Mouse (Mus musculus) layer of hippocampus, postnatal 10 days (tissue): ENCODE data around the gene Tpst2. TPM values are rescaled to one million over a fixed set of nuclear protein-coding genes. Genes with fewer than 3 reads are reported as not detected.
A peak's percentile ranks its signal among the peaks of the same experiment; 100 is the strongest.

ENCODE experiments used
- DNase-seq, 2 experiments: peaks; one replicate each; pipeline ENCODE4 v3.0.0; 2021; ENCODE audit warnings: low spot score in 2 of 2
- long read RNA-seq: library from polyadenylated mRNA; stranded (forward); transcript quantifications from one replicate; pipeline ENCODE4 v2.0.0, GENCODE M21; 2023
- total RNA-seq, 2 experiments: library from RNA; stranded (reverse); gene quantifications; 2 replicates each; pipeline ENCODE4 v1.2.3; 2021

Tpst2 gene
- 10 to 100 TPM; 34.0 to 38.9 TPM for total RNA-seq
- long read RNA-seq, transcript Tpst2-201 (7 exons, 1,835 nt), result major isoform, 41 of 58 reads
- long read RNA-seq, partial matches to known transcripts, result 11 of 58 reads
- long read RNA-seq, other reads (novel, unspliced or antisense), result 5 of 58 reads

DNA sequence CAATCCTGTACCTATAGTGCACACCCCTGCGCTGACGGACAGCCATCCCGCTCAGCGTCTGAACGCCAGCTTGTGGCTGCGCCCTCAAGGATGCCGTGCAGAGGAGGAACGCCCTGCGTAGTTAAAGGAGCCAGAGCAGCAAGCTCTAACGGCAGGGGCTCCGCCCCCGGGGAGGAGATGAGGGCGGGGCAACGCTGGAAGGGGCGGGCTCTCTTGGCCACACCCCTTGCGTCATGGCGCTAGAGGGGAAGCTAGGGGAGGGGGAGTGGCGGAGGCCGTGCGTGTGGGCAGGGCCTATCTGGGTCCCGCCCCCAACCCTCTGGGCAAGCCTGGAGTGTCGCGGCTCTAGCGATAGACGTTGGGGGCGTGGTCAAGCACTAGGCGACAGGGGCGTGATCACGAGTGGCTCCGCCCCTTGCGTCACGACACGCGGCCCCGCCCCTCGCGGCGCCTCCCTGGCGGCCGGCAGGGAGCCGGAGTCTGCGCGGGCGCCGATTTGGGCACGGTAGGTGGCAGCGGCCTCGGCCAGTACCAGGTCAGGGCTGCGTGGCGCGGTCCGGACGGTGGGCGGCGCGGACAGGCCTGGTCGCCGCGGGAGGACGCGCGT is at the start of gene Tpst2:
TSS of gene Tpst2 (plus strand) at position 425 of the 607 bp plus-strand sequence.
- peak; percentile 100 for DNase-seq

DNA sequence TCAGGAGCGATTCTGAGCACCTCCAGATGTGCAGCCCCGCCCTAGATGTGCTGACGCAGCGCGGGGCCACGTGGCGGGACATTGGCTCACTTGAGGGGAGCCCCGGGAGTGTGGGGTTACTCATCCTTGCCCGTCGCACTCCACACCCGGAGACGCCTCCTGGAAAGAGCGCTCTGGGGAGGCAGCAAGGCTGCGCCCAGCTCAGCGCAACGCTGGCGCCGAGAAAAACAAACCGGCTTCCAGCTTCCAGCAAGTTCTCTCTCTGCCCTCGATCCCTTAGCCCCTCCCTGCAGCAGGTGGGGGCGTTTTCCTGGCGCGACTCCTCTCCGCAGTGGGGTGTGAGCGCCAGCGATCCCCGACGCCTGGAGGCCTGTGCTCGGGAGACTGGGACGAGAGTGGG is 49.1 kb upstream of the Tpst2 start:
- peak; percentile 52 to 67 for DNase-seq

DNA sequence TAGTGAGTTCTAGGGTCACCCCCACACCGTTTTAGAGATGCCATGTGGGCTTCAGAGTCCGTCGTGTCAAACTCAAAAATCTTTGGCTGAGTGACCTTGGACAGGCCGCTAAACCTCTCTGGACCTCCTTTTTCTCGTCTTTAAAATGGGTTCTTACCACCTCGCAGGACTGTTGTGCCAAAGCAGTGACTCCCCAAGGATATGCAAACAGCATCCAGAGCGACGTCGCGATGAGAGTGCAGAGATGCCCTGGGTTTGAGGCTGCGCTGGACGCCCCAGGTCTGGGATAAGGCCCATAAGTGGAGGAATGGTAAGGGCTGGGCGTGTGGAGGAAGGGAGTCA is 48.6 kb upstream of the Tpst2 start:
- DNase-seq, result no peak

DNA sequence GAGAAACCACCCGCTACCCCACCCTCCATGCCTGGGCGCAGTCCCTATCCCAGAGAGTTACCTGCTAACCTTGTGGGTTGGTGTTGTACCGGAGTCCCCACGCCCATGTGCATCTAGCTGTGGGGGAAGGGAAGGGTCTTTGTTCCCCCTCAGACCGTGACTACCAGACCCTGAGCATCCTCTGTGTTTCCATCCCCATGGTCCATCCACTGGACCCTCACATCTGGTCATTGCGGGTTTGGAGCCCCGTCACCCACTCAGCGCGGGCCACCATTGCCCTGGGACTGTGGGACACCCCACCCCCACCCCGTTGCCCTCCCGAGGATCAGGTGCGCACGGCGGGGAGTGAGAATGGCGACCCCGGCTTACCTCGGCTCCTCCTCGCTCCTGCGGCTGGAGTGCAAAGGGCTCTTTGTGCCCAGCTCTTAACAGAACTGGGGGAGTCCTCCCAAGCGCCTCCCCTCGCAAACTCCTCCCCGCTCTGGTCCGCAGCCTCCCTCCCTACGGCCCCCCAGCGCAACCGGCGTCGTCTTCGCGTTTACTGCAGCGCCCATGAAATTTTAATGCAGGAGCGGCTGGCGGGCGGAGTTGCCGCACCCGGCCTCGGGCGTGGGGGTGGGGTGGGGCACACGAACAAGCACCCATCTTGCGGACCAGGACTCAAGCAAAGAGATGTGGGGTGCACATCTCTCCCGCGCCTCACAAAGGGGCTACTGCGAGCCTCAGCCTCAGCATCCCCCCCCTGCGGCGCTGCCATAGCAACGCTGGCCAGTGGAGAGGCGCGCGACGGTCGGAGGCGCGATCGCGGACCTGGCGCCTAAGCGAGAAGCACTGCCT is 48.0 kb upstream of the Tpst2 start:
- DNase-seq, result peak; percentile 70 to 80

DNA sequence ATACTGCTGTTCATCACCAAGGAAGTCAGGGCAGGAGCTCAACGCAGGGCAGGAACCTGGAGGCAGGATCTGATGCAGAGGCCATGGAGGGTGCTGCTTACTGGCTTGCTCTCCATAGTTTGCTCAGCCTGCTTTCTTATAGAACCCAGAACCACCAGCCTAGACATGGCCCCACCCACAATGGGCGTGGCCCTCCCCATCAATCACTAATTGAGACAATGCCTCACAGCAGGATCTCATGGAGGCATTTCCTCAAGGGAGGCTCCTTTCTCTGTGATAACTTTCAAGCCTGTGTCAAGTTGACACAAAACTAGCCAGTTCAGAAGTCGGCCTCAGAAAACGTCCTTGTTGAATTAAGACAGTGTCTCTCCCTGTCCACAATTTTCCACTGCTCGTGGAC is 40.7 kb upstream of the Tpst2 start:
- DNase-seq, result no peak

DNA sequence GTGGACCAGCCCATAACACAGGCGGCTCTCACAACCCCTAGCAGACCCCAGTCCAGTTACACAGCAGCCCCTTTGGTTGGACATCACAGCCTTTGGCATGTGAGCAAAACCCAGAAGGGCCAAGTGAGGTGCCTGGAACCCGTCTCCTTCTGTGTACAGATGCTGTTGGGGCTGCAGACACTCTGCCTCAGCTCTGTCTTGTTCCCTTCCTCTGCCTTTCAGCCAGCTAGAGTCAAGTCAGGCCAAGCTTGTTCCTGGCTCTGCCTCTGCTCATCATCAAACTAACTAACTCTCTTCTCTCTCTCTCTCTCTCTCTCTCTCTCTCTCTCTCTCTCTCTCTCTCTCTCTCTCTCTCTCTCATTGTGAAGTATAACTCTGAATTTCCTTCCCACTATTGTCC is 39.9 kb upstream of the Tpst2 start:
- no peak for DNase-seq

DNA sequence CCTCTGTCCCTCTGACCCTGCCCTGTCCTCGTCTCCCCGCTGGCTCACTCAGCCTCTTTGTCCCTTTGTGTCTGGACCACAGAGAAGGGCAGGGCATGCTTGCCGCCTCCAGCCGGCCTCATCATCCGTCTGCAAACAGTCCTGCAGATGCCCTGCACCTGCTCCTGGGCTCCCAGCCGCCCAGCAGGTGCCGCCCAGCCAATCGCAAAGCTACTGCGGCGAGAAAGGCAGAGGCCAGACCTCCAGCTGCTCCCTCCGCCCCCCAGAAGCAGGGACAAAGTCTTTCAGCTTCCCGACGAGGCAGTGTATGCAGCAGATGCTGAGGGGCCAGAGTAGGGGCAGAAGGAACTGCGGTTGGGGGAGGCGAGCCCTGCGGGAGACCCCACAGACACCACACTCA is 39.1 kb upstream of the Tpst2 start:
- DNase-seq, result no peak

DNA sequence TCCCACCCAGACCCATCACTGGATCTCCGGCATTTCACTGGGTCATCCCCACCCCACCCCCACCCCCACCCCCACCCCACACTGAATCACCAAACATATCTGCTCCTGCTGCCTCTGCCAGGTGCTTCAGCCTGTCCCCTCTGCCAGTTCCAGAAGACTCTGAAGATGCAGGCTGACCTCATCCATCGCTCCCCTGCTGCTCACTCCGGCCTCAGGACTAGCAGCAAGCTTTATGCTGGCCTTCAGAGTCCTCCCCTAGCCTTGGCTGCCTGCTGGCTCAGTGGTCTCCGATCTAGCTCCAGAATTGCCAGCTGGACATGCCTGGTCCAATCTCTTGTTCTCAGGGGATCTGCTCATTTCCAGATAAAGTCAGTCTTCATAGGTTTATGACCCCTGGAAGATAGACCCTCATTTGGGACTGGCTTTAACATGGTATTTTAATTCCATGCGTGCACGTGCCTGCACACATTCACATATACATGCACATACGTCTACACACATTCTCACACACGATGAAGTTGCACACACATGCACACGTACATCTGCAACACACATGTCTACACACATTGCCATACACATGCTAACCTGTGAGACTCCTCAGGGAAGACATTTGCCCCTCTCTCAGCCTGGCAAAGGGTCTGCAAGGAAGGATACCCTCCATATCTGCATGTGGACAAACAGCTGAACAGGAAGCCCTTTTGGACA is 38.5 kb upstream of the Tpst2 start:
- no peak for DNase-seq

DNA sequence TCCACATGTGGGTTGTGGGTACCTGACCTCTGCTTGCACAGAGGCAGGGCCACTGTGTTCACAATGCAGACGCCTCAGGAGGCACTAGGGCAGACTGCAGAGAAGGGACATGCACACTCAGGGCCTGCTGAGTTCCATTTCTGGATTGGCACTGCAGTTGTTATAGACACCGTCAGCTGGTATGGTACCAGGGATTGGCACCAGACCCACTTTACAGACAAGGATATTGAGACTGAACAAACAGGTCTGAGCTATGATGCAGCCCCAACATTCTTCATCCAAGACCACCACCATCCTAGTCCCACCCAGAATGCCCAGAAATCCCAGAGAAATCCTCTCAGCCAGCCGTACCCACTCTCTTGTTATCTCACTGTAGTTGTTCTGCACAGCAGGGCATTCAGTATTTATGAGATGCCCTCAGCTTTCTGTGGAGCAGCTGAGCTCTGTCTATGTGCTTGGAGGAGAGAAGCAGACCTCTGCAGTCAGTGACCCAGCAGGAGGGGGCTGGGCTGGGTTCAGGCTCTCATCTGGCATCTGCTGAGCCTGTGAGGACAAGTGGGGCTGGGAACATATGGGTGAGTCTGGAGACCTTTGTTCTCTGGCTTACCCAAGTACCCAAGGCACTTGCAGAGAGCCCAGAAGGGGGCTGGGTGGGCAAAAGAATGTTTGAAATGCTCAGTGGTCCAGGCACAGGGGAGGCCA is 37.6 kb upstream of the Tpst2 start:
- no peak for DNase-seq

DNA sequence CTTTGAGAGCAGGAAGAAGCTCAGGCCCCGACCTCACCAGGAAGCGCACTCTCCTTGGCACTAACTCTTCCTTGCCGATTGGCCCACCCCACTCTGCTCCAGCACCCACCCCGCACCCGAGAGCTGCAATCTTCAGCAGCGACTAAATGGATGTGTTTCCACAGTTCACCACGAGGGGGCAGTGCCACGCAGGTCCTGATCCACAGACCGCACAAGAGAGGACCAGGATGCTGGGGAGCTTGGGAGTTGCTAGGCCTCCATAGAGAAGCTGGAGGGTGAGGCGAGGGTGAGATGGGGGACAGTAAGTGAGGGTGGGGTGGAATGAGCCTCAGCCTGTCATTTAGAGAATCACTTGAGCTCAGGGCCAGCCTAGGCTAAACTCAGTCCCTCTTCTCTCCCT is 35.7 kb upstream of the Tpst2 start:
- peak; percentile 94 to 96 for DNase-seq

DNA sequence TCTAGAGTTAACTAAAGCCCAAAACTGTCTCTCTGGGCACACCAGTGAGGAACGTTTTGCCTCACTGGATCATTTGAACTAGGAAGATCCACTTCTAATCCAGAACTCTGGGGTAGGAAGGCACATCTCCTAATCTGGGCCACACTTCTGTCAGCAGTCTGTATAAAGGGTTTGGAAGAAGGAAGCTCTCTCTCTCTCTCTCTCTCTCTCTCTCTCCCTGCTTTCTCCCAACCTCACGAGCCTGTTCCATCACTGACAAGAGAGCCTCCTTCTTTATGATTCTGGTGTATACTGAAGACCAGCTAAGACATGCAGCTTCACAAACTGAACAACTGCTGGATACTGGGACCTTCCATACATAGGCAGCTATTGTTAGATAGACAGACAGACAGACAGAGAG is 34.6 kb upstream of the Tpst2 start:
- DNase-seq, result no peak

DNA sequence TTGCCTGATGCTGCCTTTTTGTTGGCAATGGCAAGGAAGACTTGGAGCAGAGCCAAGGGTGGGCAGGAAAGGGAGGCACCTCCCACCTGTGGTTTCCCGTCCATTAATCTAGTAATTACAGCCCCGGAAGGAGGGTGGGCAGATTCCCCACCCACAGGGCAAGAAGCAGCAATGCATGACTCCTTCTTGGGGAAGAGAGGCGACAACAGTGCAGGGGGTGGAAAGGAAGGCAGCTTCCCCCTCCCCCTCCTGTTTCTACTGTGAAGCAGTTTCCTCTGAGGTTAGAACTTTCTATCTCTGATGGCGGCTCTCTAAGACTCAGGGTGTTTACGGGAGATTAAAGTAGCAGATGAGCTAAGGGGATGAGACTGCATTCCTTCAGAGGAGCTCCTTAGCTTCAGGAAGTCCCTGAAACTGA is 34.1 kb upstream of the Tpst2 start:
- DNase-seq, result no peak

DNA sequence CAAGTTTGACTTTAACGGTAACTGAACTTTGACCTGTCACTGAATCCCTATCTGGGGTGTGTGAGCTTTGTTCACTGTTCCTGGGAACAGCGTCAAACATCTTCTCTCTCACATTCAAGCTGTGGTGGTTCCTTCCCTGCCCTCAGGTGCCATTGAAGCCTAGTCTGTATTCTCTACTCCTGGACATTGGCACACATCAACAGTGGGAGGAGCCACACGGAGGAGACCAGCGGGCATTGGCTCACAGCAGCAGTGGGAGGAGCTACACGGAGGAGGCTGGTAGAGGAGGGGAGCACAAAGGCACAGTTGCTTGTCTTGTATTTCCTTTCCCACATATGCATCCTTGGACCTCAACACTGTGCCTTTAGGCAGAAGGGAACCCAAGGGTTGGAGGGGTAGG is 33.5 kb upstream of the Tpst2 start:
- DNase-seq, result no peak

DNA sequence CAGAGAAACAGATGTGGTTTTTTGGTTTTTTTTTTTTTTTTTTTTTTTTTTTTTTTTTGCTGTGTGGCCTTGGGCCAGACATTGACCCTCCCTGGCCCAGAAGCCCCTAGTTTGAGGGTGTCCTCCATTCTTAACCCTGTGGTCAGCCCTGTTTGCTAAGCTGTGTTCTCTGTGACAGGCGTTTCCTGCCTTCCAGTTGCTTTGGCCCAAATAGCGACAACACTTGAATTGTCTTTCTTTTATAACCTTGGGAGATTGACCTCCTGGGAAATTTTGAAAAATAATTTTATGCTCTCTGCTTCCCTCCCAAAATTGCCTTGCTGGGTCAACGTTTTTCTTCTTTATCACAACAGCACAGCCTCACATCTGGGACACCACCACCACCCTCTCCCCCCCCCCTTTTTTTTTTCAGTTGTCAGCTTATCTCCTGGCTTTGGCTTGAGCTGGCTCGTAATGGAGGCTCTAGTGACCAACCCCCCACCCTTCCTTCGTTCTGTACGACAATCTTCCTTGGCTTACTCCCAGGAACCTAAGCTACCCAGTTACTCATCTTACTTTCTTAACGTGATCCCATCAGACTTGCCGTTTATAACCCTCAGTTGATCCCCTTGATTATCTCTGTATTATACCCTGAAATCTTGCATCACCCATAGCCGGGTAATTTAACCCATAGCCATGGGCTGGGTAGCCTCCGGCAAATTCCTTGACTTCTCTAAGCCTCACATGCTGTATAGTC is 32.8 kb upstream of the Tpst2 start:
- DNase-seq, result no peak

DNA sequence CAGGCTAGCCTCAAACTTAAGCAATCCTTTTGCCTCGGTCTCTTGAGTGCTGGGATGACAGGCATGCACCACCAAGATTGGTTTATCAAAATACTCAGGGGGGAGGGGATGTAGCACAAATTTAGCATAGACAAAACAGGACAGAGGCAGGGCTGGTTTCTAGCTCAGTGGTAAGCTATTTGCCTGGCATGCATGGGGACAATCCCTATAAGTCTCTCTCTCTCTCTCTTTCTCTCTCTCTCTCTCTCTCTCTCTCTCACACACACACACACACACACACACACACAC is 32.3 kb upstream of the Tpst2 start:
- DNase-seq, result no peak

DNA sequence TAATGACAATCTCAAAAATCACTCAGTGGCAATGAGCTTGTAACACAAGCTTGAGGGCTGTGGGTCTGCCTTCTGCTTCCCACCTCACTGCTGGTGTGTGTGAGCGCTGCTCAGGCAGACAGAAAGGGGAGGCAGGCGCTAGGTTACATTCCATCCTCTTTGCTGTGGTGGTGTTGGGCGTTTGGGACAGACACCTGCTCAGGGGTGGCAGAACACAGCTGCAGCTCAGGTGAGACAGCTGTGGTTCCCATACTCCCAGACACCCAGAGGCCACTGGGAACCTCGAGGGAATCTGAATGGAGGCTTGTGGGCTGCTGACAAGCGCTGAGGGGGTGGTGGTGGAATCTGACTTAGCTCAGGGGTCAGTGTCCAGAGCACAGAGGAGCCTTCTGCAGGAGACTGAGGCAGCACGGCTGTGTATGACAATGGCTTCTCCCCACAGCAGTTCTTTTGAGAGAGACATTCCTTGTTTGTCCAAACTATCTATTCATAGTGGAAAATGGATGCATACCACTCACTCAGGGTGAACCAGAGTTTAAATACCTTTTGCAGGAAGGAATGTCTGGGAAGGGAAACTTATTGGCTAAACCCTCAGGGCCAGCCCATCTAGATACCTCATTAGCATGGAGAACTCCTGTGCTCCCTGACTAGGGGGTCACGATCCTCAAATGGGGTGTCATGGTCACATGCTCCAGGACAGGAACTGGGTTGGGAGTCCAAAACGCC is 31.4 kb upstream of the Tpst2 start:
- no peak for DNase-seq

DNA sequence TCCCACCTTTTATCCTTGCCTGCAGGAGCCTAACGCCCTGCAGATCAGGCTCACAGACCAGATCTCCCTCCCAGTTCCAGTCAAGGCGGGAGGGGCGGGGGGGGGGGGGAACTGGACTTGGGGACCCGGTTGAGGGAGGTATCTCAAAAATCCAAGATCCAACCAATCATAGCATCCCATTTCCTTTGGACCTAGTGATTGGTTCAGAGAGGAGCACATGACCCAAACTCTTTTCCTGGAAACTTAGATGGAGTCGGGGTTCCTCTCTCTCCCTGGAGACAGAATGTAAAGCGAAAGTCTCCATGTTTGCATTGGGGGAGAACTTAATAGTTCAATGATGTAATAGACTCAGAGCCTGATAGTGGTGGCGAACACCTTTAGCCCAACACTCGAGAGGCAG is 29.1 kb upstream of the Tpst2 start:
- DNase-seq, result no peak

DNA sequence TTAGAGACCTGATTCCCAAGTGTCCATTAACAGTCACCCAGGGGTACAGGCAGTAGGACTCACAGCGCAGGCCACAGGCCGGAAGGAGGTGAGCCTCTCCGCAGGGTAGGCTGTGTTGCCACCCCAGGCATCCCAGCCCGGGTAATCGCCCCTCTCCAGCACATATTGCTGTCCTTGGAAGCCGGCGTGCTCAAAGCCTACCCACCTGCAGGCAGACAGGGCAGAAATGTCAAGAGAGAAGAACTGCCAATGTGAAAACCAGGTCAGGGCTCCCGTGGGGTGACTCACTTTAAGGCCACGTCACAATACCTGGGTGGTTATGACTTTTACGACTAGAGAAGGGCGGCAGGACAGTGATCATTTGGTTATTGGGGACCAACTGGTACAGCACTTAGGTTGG is 27.4 kb upstream of the Tpst2 start:
- no peak for DNase-seq

DNA sequence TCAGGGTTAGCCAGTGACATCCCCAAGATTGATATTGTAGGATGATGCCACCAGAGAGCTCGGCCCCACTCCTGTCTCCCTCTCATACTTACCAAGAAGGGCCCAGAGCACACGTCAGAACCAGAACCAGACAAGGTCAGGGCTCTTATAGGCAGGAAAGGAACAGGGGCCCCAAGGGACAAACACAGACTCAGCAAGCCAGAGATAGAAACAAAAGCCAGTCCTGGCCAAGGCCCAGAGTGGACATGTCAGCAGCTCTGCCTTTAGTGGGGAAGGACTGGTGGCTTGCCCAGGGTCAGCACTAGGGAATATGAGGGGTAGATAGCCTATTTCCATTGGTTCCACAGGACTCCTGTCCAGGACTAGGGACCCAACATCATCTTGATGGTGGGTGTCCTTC is 24.1 kb upstream of the Tpst2 start, which contains the start of gene Cryba4:
TSS of gene Cryba4 (minus strand) at position 119 of the 400 bp plus-strand sequence.
- DNase-seq, result no peak

DNA sequence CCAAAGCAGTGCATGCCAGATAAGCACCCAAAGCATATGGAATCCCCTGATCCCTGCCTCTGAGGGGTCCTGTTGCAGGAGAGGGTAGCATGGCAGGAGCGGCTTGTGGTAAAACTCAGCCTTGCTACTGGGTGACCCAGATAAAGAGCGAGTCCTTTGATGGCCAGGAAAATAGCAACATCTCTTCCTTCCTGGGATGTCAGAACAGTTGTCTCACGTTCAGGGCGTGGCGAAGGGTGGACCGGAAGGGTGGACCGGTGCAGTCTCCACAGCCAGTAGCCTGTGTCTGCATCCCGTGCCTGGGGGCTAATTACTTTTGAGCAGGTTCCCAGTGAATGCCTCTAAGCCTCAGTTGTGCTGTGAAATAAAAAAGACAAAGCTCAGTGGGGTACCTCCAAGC is 23.3 kb upstream of the Tpst2 start:
- no peak for DNase-seq
